ENCODE assay signal across 8 mouse cellular contexts in the genomic region with DNA sequence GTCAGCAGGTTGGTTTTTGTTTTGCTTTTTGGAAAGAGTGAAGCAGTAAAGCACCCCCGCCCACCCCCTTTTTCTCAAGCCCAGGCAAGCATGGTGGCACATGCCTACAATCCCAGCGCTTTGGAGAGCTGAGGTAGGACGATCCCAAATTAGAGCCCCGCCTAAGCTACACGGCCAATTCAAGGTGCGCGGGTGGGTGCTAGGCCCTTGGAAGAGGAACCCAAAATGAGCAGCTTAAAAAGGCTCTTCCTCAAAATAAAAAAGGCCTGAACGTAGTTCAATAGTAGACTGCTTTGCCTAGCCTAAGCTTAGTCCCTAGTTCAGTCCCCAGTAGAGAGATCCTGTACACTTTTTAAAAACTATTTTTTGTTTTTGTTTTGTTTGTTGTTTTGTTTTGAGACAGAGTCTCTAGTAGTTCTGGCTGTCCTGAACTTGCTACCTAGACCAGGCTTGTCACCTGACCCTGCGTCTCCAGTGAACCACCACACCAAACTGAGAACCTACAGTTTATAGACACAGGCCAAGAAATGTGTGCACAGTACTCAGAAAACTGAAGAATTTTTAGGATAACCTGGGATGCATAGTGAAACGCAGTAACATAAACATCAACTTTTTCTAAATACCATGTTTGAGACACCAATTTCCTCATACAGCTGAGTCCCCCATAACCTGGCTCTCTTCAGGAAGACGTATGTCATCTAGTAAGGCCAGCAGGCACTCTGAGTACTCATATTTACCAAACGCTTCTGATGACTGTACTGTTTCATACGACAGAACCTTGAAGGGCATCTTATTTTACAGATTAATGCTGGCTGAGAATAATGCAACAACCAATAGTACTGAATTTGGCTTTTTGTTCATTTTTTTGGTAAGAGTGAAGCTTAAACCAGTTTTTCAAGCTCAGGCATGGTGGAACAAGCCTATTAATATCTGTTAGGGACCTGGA. TPM values are rescaled to one million over a fixed set of nuclear protein-coding genes. Genes with fewer than 3 reads are reported as not detected.
A peak's percentile ranks its signal among the peaks of the same experiment; 100 is the strongest.
DNase-seq lines count a peak whose midpoint lies in the region; ATAC-seq and TF ChIP-seq lines count a peak whose summit lies in the region.

No protein-coding gene starts in this region.

- intact Hi-C loops in heart, adult 2 months (cut with DNase I): no loop called here
- intact Hi-C loops in heart, postnatal 25 days (cut with DNase I): no loop called here

- ATAC-seq in forebrain, embryonic 13.5 days: no peak
- no peak for ATAC-seq in liver, embryonic 15.5 days (ENCODE audit: insufficient read depth)

- no peak for TF ChIP-seq CTCF in heart, adult 2 months (IDR thresholded peaks at IDR 0.05)

- peaks cover 6% of the 10 kb centered on the region for H3K36me3 ChIP-seq in heart, adult 2 months (ENCODE audit: control insufficient read depth, insufficient read depth, low read length)
- H3K36me3 ChIP-seq in forebrain, embryonic 13.5 days (ENCODE audit: poor library complexity, severe bottlenecking): peaks cover 5% of the 10 kb centered on the region; the same call in 1 of the 2 replicates
- H3K36me3 ChIP-seq in liver, embryonic 15.5 days (replicated peaks): no peaks in the 10 kb centered on the region

- H3K9ac ChIP-seq in heart, adult 2 months (ENCODE audit: low read depth, low read length): peak overlapping the region; percentile 73
- H3K9ac ChIP-seq in forebrain, embryonic 13.5 days: peak overlapping the region; percentile 92
- H3K9ac ChIP-seq in liver, embryonic 15.5 days: peak overlapping the region; percentile 97

- no peaks in the 10 kb centered on the region for H3K9me3 ChIP-seq in forebrain, embryonic 13.5 days (replicated peaks)
- H3K9me3 ChIP-seq in liver, embryonic 15.5 days (replicated peaks): no peaks in the 10 kb centered on the region

- peak overlapping the region; percentile 84 for H3K27ac ChIP-seq in heart, adult 2 months
- peak overlapping the region; percentile 97; the same call in 1 of the 2 replicates for H3K27ac ChIP-seq in forebrain, embryonic 13.5 days
- H3K27ac ChIP-seq in liver, embryonic 15.5 days (replicated peaks): peak overlapping the region; percentile 94

- H3K4me2 ChIP-seq in forebrain, embryonic 13.5 days: peak overlapping the region; percentile 73
- H3K4me2 ChIP-seq in liver, embryonic 15.5 days: peak overlapping the region; percentile 83

- peaks cover 6% of the 10 kb centered on the region for H3K4me1 ChIP-seq in heart, adult 2 months (ENCODE audit: control insufficient read depth, insufficient read depth, low read length)
- H3K4me1 ChIP-seq in forebrain, embryonic 13.5 days: peaks cover 36% of the 10 kb centered on the region
- peaks cover 70% of the 10 kb centered on the region for H3K4me1 ChIP-seq in liver, embryonic 15.5 days (replicated peaks)

- no peaks in the 10 kb centered on the region for H3K27me3 ChIP-seq in heart, adult 2 months (ENCODE audit: control insufficient read depth, insufficient read depth, low read length)
- H3K27me3 ChIP-seq in forebrain, embryonic 13.5 days: no peaks in the 10 kb centered on the region
- H3K27me3 ChIP-seq in liver, embryonic 15.5 days: no peaks in the 10 kb centered on the region

- TF ChIP-seq EP300 in heart, adult 2 months (IDR thresholded peaks at IDR 0.05; ENCODE audit: insufficient read depth, low read depth, low read length): no peak

- no peak for TF ChIP-seq POLR2A in heart, adult 2 months (IDR thresholded peaks at IDR 0.05; ENCODE audit: insufficient read depth, low read depth, low read length)

- H3K79me2 ChIP-seq in heart, adult 2 months (replicated peaks; ENCODE audit: control insufficient read depth, insufficient read depth, low read length): peaks cover 2% of the 10 kb centered on the region

- peak overlapping the region; percentile 56 for H3K4me3 ChIP-seq in heart, adult 2 months
- H3K4me3 ChIP-seq in forebrain, embryonic 13.5 days: peak overlapping the region; percentile 72
- H3K4me3 ChIP-seq in liver, embryonic 15.5 days (replicated peaks): peak overlapping the region; percentile 91

- WGBS in heart, adult 2 months: 64% methylated on average over 13 of the region's 13 CpGs
- WGBS in forebrain, embryonic 13.5 days: 86% methylated on average over 13 of the region's 13 CpGs
- WGBS in liver, embryonic 15.5 days (ENCODE audit: insufficient replicate concordance): 34% methylated on average over 13 of the region's 13 CpGs

- no peak for DNase-seq in heart, adult 2 months
- no peak for DNase-seq in heart, postnatal 25 days (ENCODE audit: low spot score)
- peak; percentile 52 for DNase-seq in A20 (ENCODE audit: low read depth, low spot score)
- no peak for DNase-seq in embryo, embryonic 10 days (ENCODE audit: low spot score)
- no peak for DNase-seq in layer of hippocampus, adult 9-11 months
- DNase-seq in cerebellum, postnatal 10 days: no peak

RNA-seq across cellular contexts. Expression of gene Ina, which starts 54.1 kb away (rescaled TPM):
- total RNA-seq in heart, adult 2 months (2021): under 1 TPM in 1 of 2 experiments, not detected in 1; 0.11 TPM
- polyA plus RNA-seq in heart, adult 2 months (2012; rRNA removed): 0.04 and 0.09 TPM in 2 replicates
- total RNA-seq in heart, postnatal 25 days (2021): not detected
- 206 and 221 TPM in 2 replicates for polyA plus RNA-seq in forebrain, embryonic 13.5 days (2015; fragmentation: Nextera tagmentation; extraction: Ambion mirVana)
- 0.23 and 0.36 TPM in 2 replicates for polyA plus RNA-seq in liver, embryonic 15.5 days (2015; fragmentation: Nextera tagmentation; extraction: Ambion mirVana)

RNA-seq across cellular contexts. Expression of gene Nt5c2, which starts 54.6 kb away (rescaled TPM):
- 10 to 100 TPM; 58.2 to 63.9 TPM for total RNA-seq in heart, adult 2 months (2021)
- polyA plus RNA-seq in heart, adult 2 months (2012; rRNA removed): 16.7 and 24.5 TPM in 2 replicates
- 10 to 100 TPM; 65.0 to 71.7 TPM for total RNA-seq in heart, postnatal 25 days (2021)
- 68.8 and 83.9 TPM in 2 replicates for polyA plus RNA-seq in forebrain, embryonic 13.5 days (2015; fragmentation: Nextera tagmentation; extraction: Ambion mirVana)
- 42.7 and 44.4 TPM in 2 replicates for polyA plus RNA-seq in liver, embryonic 15.5 days (2015; fragmentation: Nextera tagmentation; extraction: Ambion mirVana)

Comparison
In these comparisons a context has a peak if more than half of its experiments do, and no peak if none do; other contexts are left out.
1. RNA of gene Ina, which starts 54.1 kb away (polyA plus RNA-seq): 206 to 221 TPM in forebrain, embryonic 13.5 days; 0.23 to 0.36 TPM in liver, embryonic 15.5 days and 0.04 to 0.09 TPM in heart, adult 2 months; every median in the first group is over 100 times any median in the second.
2. Peak in every context shown above with its lines, with median percentiles within 50 percentile points of each other: H3K27ac ChIP-seq, H3K4me3 ChIP-seq and H3K9ac ChIP-seq.